Comparison of ENCODE assay signal across 8 mouse cellular contexts in the genomic region with DNA sequence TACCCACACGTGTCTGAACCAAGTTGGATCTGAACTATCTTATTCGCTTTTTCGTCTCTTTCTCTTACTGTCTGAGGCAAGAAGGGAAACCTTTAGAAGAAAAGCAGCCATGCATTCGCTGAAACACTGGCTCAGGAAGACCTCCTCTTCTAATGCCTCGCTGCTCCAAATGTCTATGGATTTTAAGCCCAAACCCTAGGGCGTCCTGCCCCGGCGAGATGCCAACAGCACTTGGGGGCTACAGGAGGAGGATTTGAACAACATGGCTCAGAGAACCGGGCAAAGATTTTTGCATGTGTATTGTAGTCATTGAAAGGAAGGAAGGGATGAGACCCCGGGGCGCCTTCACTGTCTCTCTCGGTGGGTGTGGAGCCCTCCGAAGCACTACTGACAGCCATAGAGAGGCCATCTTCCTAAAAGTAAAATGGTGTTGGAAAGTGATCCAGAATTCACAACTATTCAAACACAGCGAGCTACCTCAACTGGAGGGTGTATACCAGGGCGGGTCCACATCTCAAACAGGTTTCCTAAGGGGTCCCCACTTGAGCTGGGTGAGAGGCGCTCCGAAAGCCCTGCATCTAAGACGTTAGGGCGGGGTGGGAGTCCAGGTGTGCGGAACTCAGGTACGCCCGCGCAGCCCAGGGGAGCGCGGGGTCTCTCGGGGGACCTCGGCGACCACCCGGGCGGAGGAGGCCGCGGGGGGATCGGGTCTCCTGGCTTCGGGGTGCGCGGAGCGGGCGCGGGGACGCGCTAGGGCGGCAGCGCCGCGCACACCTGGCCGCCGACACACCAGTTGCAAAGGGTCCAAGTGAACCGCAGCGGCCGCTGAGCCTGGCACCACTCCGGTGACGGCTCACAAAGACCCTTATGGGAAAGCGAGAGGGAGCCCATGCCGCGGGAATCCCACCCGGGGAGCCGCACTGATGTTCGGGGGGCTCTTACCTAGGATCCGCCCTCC. TPM values are rescaled to one million over a fixed set of nuclear protein-coding genes. Genes with fewer than 3 reads are reported as not detected.
A peak's percentile ranks its signal among the peaks of the same experiment; 100 is the strongest.
DNase-seq lines count a peak whose midpoint lies in the region; ATAC-seq and TF ChIP-seq lines count a peak whose summit lies in the region.

No protein-coding gene starts in this region.

- H3K36me3 ChIP-seq in heart, embryonic 11.5 days (ENCODE audit: control insufficient read depth, insufficient read depth, low read length), result no peaks in the 10 kb centered on the region; the same call in 1 of the 2 replicates
- H3K36me3 ChIP-seq in midbrain, embryonic 13.5 days, result no peaks in the 10 kb centered on the region

- H3K4me1 ChIP-seq in cerebellum, adult 2 months (ENCODE audit: control insufficient read depth, insufficient read depth, low read length), result peaks cover 9% of the 10 kb centered on the region
- H3K4me1 ChIP-seq in heart, embryonic 11.5 days (ENCODE audit: control insufficient read depth, insufficient read depth, low read length), result no peaks in the 10 kb centered on the region
- peaks cover 13% of the 10 kb centered on the region for H3K4me1 ChIP-seq in midbrain, embryonic 13.5 days (replicated peaks)

- TF ChIP-seq POLR2A in cerebellum, adult 2 months (IDR thresholded peaks at IDR 0.05; ENCODE audit: borderline replicate concordance, insufficient read depth, low read length), result no peak

- H3K4me3 ChIP-seq in cerebellum, adult 2 months (replicated peaks; ENCODE audit: insufficient read depth, low read depth, low read length), result peak overlapping the region; percentile 92
- H3K4me3 ChIP-seq in heart, embryonic 11.5 days (ENCODE audit: low read depth, low read length), result peak overlapping the region; percentile 78
- peak overlapping the region; percentile 80 for H3K4me3 ChIP-seq in midbrain, embryonic 13.5 days (replicated peaks)

- H3K9me3 ChIP-seq in heart, embryonic 11.5 days (replicated peaks; ENCODE audit: control insufficient read depth, low read length), result no peaks in the 10 kb centered on the region
- no peaks in the 10 kb centered on the region for H3K9me3 ChIP-seq in midbrain, embryonic 13.5 days

- peak; percentile 37 for DNase-seq in embryo, embryonic 10.5 days (ENCODE audit: low spot score)
- DNase-seq in embryo, embryonic 11 days, result no peak
- peak; percentile 62 for DNase-seq in 3T3-L1 (ENCODE audit: low read depth, low spot score)
- peak; percentile 70 to 72 for DNase-seq in cerebellum, adult 2 months
- peak; percentile 29 for DNase-seq in kidney, postnatal 10 days
- no peak for DNase-seq in left cerebral cortex, adult 8-10 months (ENCODE audit: low spot score in 2 of 2)

- WGBS in cerebellum, adult 2 months, result under 1% methylated on average over 59 of the region's 59 CpGs
- 1% methylated on average over 59 of the region's 59 CpGs for WGBS in heart, embryonic 11.5 days (ENCODE audit: insufficient replicate concordance)
- under 1% methylated on average over 58 of the region's 59 CpGs for WGBS in midbrain, embryonic 13.5 days

- H3K27ac ChIP-seq in cerebellum, adult 2 months (ENCODE audit: insufficient read depth, low read length), result peak overlapping the region; percentile 90
- H3K27ac ChIP-seq in heart, embryonic 11.5 days (ENCODE audit: low read depth, low read length), result no peak overlapping the region
- no peak overlapping the region for H3K27ac ChIP-seq in midbrain, embryonic 13.5 days

- TF ChIP-seq CTCF in cerebellum, adult 2 months (IDR thresholded peaks at IDR 0.05; ENCODE audit: borderline replicate concordance, insufficient read depth, low read depth, low read length), result no peak

- H3K9ac ChIP-seq in heart, embryonic 11.5 days (ENCODE audit: low read depth, low read length), result peak overlapping the region; percentile 80
- H3K9ac ChIP-seq in midbrain, embryonic 13.5 days (replicated peaks), result peak overlapping the region; percentile 80

- ATAC-seq in heart, embryonic 11.5 days (replicated peaks; ENCODE audit: insufficient number of reproducible peaks, low FRiP score, low TSS enrichment), result peak; percentile 16; the same call in 1 of the 2 replicates
- ATAC-seq in midbrain, embryonic 13.5 days, result peak; percentile 88

- peak overlapping the region; percentile 94 for H3K4me2 ChIP-seq in heart, embryonic 11.5 days
- H3K4me2 ChIP-seq in midbrain, embryonic 13.5 days (replicated peaks), result peak overlapping the region; percentile 93

- no peaks in the 10 kb centered on the region for H3K27me3 ChIP-seq in cerebellum, adult 2 months (ENCODE audit: control insufficient read depth, insufficient read depth, low read length)
- H3K27me3 ChIP-seq in heart, embryonic 11.5 days (ENCODE audit: control insufficient read depth, insufficient read depth, low read length), result no peaks in the 10 kb centered on the region
- peaks cover 27% of the 10 kb centered on the region for H3K27me3 ChIP-seq in midbrain, embryonic 13.5 days

RNA-seq across cellular contexts. Expression of gene Eps8, which starts 6.3 kb away (rescaled TPM):
- polyA plus RNA-seq in cerebellum, adult 2 months (2012; rRNA removed), result 50.4 and 59.4 TPM in 2 replicates
- polyA plus RNA-seq in heart, embryonic 11.5 days (2014; fragmentation: Nextera tagmentation; extraction: Ambion mirVana), result 18.7 TPM in 2 replicates
- 11.3 and 13.0 TPM in 2 replicates for polyA plus RNA-seq in midbrain, embryonic 13.5 days (2015; fragmentation: Nextera tagmentation; extraction: Ambion mirVana)
- total RNA-seq in left cerebral cortex, adult 8-10 months (2022), result 10 to 100 TPM; 26.7 to 32.0 (median 30.2) TPM

Comparison
In these comparisons a context has a peak if more than half of its experiments do, and no peak if none do; other contexts are left out.
1. DNase-seq: peak in embryo, embryonic 10.5 days (single experiment), 3T3-L1 (single experiment), cerebellum, adult 2 months (2 of 2) and kidney, postnatal 10 days (single experiment); none in embryo, embryonic 11 days (single experiment) and left cerebral cortex, adult 8-10 months (0 of 2).
2. Peak in every context shown above with its lines, with median percentiles within 50 percentile points of each other: H3K4me3 ChIP-seq.